Comparison of ENCODE assay signal across 9 mouse cellular contexts in genomic region chr14:14347151-14347835, GRCm38 (mm10). TPM values are rescaled to one million over a fixed set of nuclear protein-coding genes. Genes with fewer than 3 reads are reported as not detected.
DNase-seq lines count a peak whose midpoint lies in the region; ATAC-seq lines count a peak whose summit lies in the region.
"Had no signal": no experiment of that assay in that cellular context is flagged by ENCODE, and none has a peak within 500 bp of the region (broad histone marks: within the 10 kb centered on the region; RNA-seq: fewer than 3 reads in every experiment).

No protein-coding gene starts in this region.

- H3K4me1 ChIP-seq in heart, embryonic 12.5 days (replicated peaks) = no peaks in the 10 kb centered on the region
- H3K4me1 ChIP-seq in midbrain, embryonic 10.5 days = peaks cover 13% of the 10 kb centered on the region; the same call in 1 of the 2 replicates

- peaks cover 60% of the 10 kb centered on the region for H3K9me3 ChIP-seq in heart, embryonic 12.5 days (replicated peaks)
- peaks cover 70% of the 10 kb centered on the region for H3K9me3 ChIP-seq in midbrain, embryonic 10.5 days (replicated peaks)

- peaks cover 40% of the 10 kb centered on the region for H3K36me3 ChIP-seq in heart, embryonic 12.5 days
- peaks cover 40% of the 10 kb centered on the region for H3K36me3 ChIP-seq in midbrain, embryonic 10.5 days

- DNase-seq in urinary bladder, postnatal 25 days (ENCODE audit: low spot score) = peak; percentile 15
- DNase-seq in urinary bladder, adult 18-20 months (ENCODE audit: low spot score in 2 of 2) = no peak
- DNase-seq in cerebellum, postnatal 10 days = peak; percentile 53 to 65
- DNase-seq in layer of hippocampus, postnatal 10 days (ENCODE audit: low spot score in 2 of 2) = peak; percentile 60 to 65
- peak; percentile 17 for DNase-seq in midbrain, embryonic 10.5 days (ENCODE audit: low spot score)
- DNase-seq in spleen, postnatal 4 days (ENCODE audit: low spot score in 2 of 2) = peak; percentile 26 to 68

- WGBS in heart, embryonic 12.5 days = 78% methylated on average over 17 of the region's 17 CpGs
- WGBS in midbrain, embryonic 10.5 days = 86% methylated on average over 15 of the region's 17 CpGs

- peak overlapping the region; percentile 92 for H3K4me2 ChIP-seq in heart, embryonic 12.5 days

- H3K4me3 ChIP-seq in heart, embryonic 12.5 days = peak overlapping the region; percentile 81; the same call in 1 of the 2 replicates
- peak overlapping the region; percentile 72 for H3K4me3 ChIP-seq in midbrain, embryonic 10.5 days

- no peaks in the 10 kb centered on the region for H3K27me3 ChIP-seq in heart, embryonic 12.5 days (replicated peaks)
- no peaks in the 10 kb centered on the region for H3K27me3 ChIP-seq in midbrain, embryonic 10.5 days (ENCODE audit: low read depth, poor library complexity, severe bottlenecking)

- H3K9ac ChIP-seq in heart, embryonic 12.5 days = no peak overlapping the region
- H3K9ac ChIP-seq: liver, embryonic 14.5 days had no signal

- no peak overlapping the region for H3K27ac ChIP-seq in heart, embryonic 12.5 days (ENCODE audit: poor library complexity, severe bottlenecking)
- no peak overlapping the region; the same call in 1 of the 2 replicates for H3K27ac ChIP-seq in midbrain, embryonic 10.5 days (replicated peaks)
- H3K27ac ChIP-seq: liver, embryonic 14.5 days had no signal

- ATAC-seq in heart, embryonic 12.5 days (ENCODE audit: insufficient number of reproducible peaks, low FRiP score) = no peak
- ATAC-seq in erythroid progenitor cell, adult 5-6 weeks (replicated peaks; ENCODE audit: low FRiP score, poor library complexity, severe bottlenecking) = no peak

RNA-seq across cellular contexts. Expression of gene Il3ra, which starts 1.2 kb away (rescaled TPM):
- 2.9 and 3.3 TPM in 2 replicates for polyA plus RNA-seq in heart, embryonic 12.5 days (2016; fragmentation: Nextera tagmentation; extraction: Ambion mirVana)
- 1 to 10 TPM; 3.5 to 4.3 TPM for total RNA-seq in layer of hippocampus, postnatal 10 days (2021)
- polyA plus RNA-seq in midbrain, embryonic 10.5 days (2016; fragmentation: Nextera tagmentation; extraction: Ambion mirVana) = 2.0 and 2.3 TPM in 2 replicates
- 2.5 and 4.3 TPM in 2 replicates for total RNA-seq in erythroid progenitor cell, adult 5-6 weeks (2015; ENCODE audit: low replicate concordance)
- 4.8 and 5.8 TPM in 2 replicates for total RNA-seq in erythroid progenitor cell, adult 5-6 weeks (2017; ENCODE audit: low replicate concordance)

RNA-seq across cellular contexts. Expression of gene Olfr31, which starts 24.7 kb away (rescaled TPM):
- not detected in 2 replicates for polyA plus RNA-seq in heart, embryonic 12.5 days (2016; fragmentation: Nextera tagmentation; extraction: Ambion mirVana)
- under 1 TPM in 1 of 2 experiments, not detected in 1; 0.11 TPM for total RNA-seq in layer of hippocampus, postnatal 10 days (2021)
- not detected in 2 replicates for polyA plus RNA-seq in midbrain, embryonic 10.5 days (2016; fragmentation: Nextera tagmentation; extraction: Ambion mirVana)
- total RNA-seq in erythroid progenitor cell, adult 5-6 weeks (2015; ENCODE audit: low replicate concordance) = not detected in 2 replicates
- not detected in 2 replicates for total RNA-seq in erythroid progenitor cell, adult 5-6 weeks (2017; ENCODE audit: low replicate concordance)
- polyA plus RNA-seq: liver, embryonic 14.5 days had no signal

RNA-seq across cellular contexts. Expression of gene Olfr721-ps1, which starts 53.8 kb away (rescaled TPM):
- polyA plus RNA-seq in heart, embryonic 12.5 days (2016; fragmentation: Nextera tagmentation; extraction: Ambion mirVana) = not detected in 2 replicates
- not detected for total RNA-seq in layer of hippocampus, postnatal 10 days (2021)
- not detected in 2 replicates for polyA plus RNA-seq in midbrain, embryonic 10.5 days (2016; fragmentation: Nextera tagmentation; extraction: Ambion mirVana)
- total RNA-seq in erythroid progenitor cell, adult 5-6 weeks (2015; ENCODE audit: low replicate concordance) = not detected in 2 replicates
- not detected in 2 replicates for total RNA-seq in erythroid progenitor cell, adult 5-6 weeks (2017; ENCODE audit: low replicate concordance)
- polyA plus RNA-seq: liver, embryonic 14.5 days had no signal

Comparison
In these comparisons a context has a peak if more than half of its experiments do, and no peak if none do; other contexts are left out.
1. DNase-seq: peak in urinary bladder, postnatal 25 days (single experiment), cerebellum, postnatal 10 days (2 of 2), layer of hippocampus, postnatal 10 days (2 of 2), midbrain, embryonic 10.5 days (single experiment) and spleen, postnatal 4 days (2 of 2); none in urinary bladder, adult 18-20 months (0 of 2).